Mouse (Mus musculus) E14TG2a.4 (cell line): ENCODE data around the gene Retnla.

Experiments
- CTCF ChIP-seq: conservative IDR thresholded peaks from 2 replicates; pipeline ENCODE4 v1.5.1; 2014; ENCODE audit warnings: low read length
- POU5F1 ChIP-seq: IDR thresholded peaks from 2 replicates; pipeline ENCODE4 v1.6.1; 2014; ENCODE audit warnings: low read length, borderline replicate concordance

DNA sequence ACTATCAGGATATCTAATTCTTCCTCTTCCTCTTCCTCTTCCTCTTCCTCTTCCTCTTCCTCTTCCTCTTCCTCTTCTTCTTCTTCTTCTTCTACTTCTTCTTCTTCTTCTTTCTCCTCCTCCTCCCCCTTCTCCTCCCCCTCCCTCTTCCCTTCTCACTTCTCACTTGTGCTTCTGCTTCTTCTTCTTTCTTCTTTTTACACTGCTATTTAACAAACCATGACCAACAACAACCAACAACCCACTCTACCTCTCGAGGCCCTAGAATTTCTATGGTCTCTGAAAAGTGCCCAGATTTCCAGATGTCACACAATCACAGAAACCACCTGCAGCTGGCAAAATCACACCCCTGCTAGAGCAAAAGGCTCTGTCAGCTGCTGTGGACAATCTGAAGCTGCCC, 14.7 kb upstream of the Retnla start:
- TF ChIP-seq CTCF (no peak), POU5F1 (no peak)
